Mouse (Mus musculus): Measurements from ENCODE around the gene Olfr1505. TPM values are rescaled to one million over a fixed set of nuclear protein-coding genes. Genes with fewer than 3 reads are reported as not detected.

Olfr1505 gene
- polyA plus RNA-seq (2014; fragmentation: Nextera tagmentation; extraction: Ambion mirVana), result not detected in 2 replicates

DNA sequence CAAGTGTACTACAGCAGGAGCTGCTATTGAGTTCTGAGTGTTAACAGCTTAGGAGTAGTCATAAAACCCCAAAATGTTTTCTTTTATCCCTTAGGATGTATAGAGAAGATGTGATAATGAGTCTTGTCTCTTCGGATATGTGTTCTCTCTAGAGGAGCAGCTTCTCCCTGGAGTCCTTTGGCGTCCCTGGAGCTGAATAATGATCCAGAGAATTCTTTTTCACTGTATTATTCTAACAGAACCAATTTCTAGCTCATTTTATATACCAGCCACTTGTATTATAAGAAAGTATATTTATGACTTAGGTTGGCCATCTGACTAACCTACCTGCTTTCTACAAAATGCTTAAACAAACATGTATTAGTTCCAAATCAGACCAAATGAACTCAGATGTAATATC lies at the start of gene Olfr1505:
Gene Olfr1505, plus strand, starts transcription at position 301 of the 400 bp plus-strand sequence.
- DNase-seq (ENCODE audit: low spot score), result no peak
- Histone ChIP-seq H3K4me1 (ENCODE audit: control insufficient read depth, insufficient read depth, low read length) (no peaks in the 10 kb centered on the region), H3K27me3 (ENCODE audit: control insufficient read depth, insufficient read depth, low read length) (no peaks in the 10 kb centered on the region), H3K27ac (ENCODE audit: low read depth, low read length) (no peak within 1 kb of the TSS), H3K4me2 (ENCODE audit: low read depth) (no peak within 1 kb of the TSS), H3K9ac (ENCODE audit: low read length) (no peak within 1 kb of the TSS), H3K36me3 (ENCODE audit: control insufficient read depth, insufficient read depth, low read length) (no peaks in the 10 kb centered on the region), H3K4me3 (ENCODE audit: low read depth, low read length) (no peak within 1 kb of the TSS), H3K9me3 (ENCODE audit: control insufficient read depth, low read length) (no peaks in the 10 kb centered on the region)
- ATAC-seq (ENCODE audit: insufficient read depth, low FRiP score, low TSS enrichment), result no peak
- 76% methylated on average over 2 of the region's 2 CpGs for WGBS

GRCm38 (mm10) chr19:13897828-13898227 lies 15.5 kb upstream of the Olfr1505 start, which contains the start of gene Olfr1504:
Gene Olfr1504 (minus strand): TSS chr19:13897928.
- H3K4me1 ChIP-seq (ENCODE audit: control insufficient read depth, insufficient read depth, low read length), result no peaks in the 10 kb centered on the region
- H3K36me3 ChIP-seq (ENCODE audit: control insufficient read depth, insufficient read depth, low read length), result no peaks in the 10 kb centered on the region
- no peak within 1 kb of the TSS for H3K9ac ChIP-seq (ENCODE audit: low read length)
- no peak within 1 kb of the TSS for H3K4me3 ChIP-seq (ENCODE audit: low read depth, low read length)
- H3K27me3 ChIP-seq (ENCODE audit: control insufficient read depth, insufficient read depth, low read length), result no peaks in the 10 kb centered on the region
- H3K27ac ChIP-seq (ENCODE audit: low read depth, low read length), result no peak within 1 kb of the TSS
- 72% methylated on average over 1 of the region's 1 CpGs for WGBS
- no peak for DNase-seq (ENCODE audit: low spot score)
- H3K4me2 ChIP-seq (ENCODE audit: low read depth), result no peak within 1 kb of the TSS
- no peak for ATAC-seq (ENCODE audit: insufficient read depth, low FRiP score, low TSS enrichment)
- H3K9me3 ChIP-seq (ENCODE audit: control insufficient read depth, low read length), result no peaks in the 10 kb centered on the region

Other genes starting within 250 kb of the Olfr1505 start
- not detected in 2 replicates for gene Olfr1491, start 216.3 kb upstream of the Olfr1505 start, polyA plus RNA-seq (2014; fragmentation: Nextera tagmentation; extraction: Ambion mirVana)
- gene Olfr1493-ps1, start 190.3 kb upstream of the Olfr1505 start, polyA plus RNA-seq (2014; fragmentation: Nextera tagmentation; extraction: Ambion mirVana), result not detected in 2 replicates
- gene Olfr1494, start 173.8 kb upstream of the Olfr1505 start, polyA plus RNA-seq (2014; fragmentation: Nextera tagmentation; extraction: Ambion mirVana), result not detected in 2 replicates
- gene Olfr1495, start 148.9 kb upstream of the Olfr1505 start, polyA plus RNA-seq (2014; fragmentation: Nextera tagmentation; extraction: Ambion mirVana), result not detected in 2 replicates
- gene Olfr1496, start 135.7 kb upstream of the Olfr1505 start, polyA plus RNA-seq (2014; fragmentation: Nextera tagmentation; extraction: Ambion mirVana), result not detected in 2 replicates
- not detected in 2 replicates for gene Olfr1497, start 115.3 kb upstream of the Olfr1505 start, polyA plus RNA-seq (2014; fragmentation: Nextera tagmentation; extraction: Ambion mirVana)
- gene Olfr1499, start 94.1 kb upstream of the Olfr1505 start, polyA plus RNA-seq (2014; fragmentation: Nextera tagmentation; extraction: Ambion mirVana), result not detected in 2 replicates
- gene Olfr1500, start 83.0 kb upstream of the Olfr1505 start, polyA plus RNA-seq (2014; fragmentation: Nextera tagmentation; extraction: Ambion mirVana), result not detected in 2 replicates
- gene Olfr1501, start 62.8 kb upstream of the Olfr1505 start, polyA plus RNA-seq (2014; fragmentation: Nextera tagmentation; extraction: Ambion mirVana), result not detected in 2 replicates
- gene Olfr1502, start 51.7 kb upstream of the Olfr1505 start, polyA plus RNA-seq (2014; fragmentation: Nextera tagmentation; extraction: Ambion mirVana), result not detected in 2 replicates
- gene Olfr1504, start 15.6 kb upstream of the Olfr1505 start, polyA plus RNA-seq (2014; fragmentation: Nextera tagmentation; extraction: Ambion mirVana), result not detected in 2 replicates